Mouse (Mus musculus) cerebral cortex, adult 2 months (tissue): Measurements from ENCODE around the gene Gm20388.

Experiments
- WGBS: fragments of 180-500 bp; shearing (Covaris S2); methylation state at CpG from one replicate; pipeline ENCODE4 v1.1.7; 2018; 5-methylcytosine and 5-hydroxymethylcytosine counted together

Gm20388 gene

GRCm38 (mm10) chr8:119915298-119915697 lies 4.7 kb downstream of the Gm20388 start:
- WGBS, result 88% methylated on average over 4 of the region's 4 CpGs

GRCm38 (mm10) chr8:119916237-119916892 lies 5.7 kb downstream of the Gm20388 start:
- WGBS, result 84% methylated on average over 16 of the region's 16 CpGs

- WGBS, result 94% methylated on average over 3 of the region's 3 CpGs
Measured at GRCm38 (mm10) chr8:119917415-119917814, 6.8 kb downstream of the Gm20388 start.

GRCm38 (mm10) chr8:119918155-119918567 lies 7.5 kb downstream of the Gm20388 start:
- 61% methylated on average over 1 of the region's 1 CpGs for WGBS

GRCm38 (mm10) chr8:119923259-119923658 lies 12.6 kb downstream of the Gm20388 start:
- 82% methylated on average over 5 of the region's 5 CpGs for WGBS

GRCm38 (mm10) chr8:119925428-119925827 lies 14.8 kb downstream of the Gm20388 start:
- 44% methylated on average over 4 of the region's 4 CpGs for WGBS

- 82% methylated on average over 2 of the region's 2 CpGs for WGBS
Measured at GRCm38 (mm10) chr8:119926474-119926873, 15.8 kb downstream of the Gm20388 start.

GRCm38 (mm10) chr8:119927422-119928092 lies 16.9 kb downstream of the Gm20388 start:
- WGBS, result 56% methylated on average over 6 of the region's 6 CpGs

GRCm38 (mm10) chr8:119931317-119931716 lies 20.7 kb downstream of the Gm20388 start:
- WGBS, result 86% methylated on average over 4 of the region's 4 CpGs

- WGBS, result 100% methylated on average over 4 of the region's 4 CpGs
Measured at GRCm38 (mm10) chr8:119933681-119934080, 23.0 kb downstream of the Gm20388 start.

GRCm38 (mm10) chr8:119935541-119935940 lies 24.9 kb downstream of the Gm20388 start:
- 69% methylated on average over 6 of the region's 6 CpGs for WGBS

GRCm38 (mm10) chr8:119938481-119938880 lies 27.8 kb downstream of the Gm20388 start:
- WGBS, result 84% methylated on average over 7 of the region's 7 CpGs

- 59% methylated on average over 2 of the region's 2 CpGs for WGBS
Measured at GRCm38 (mm10) chr8:119939336-119939735, 28.7 kb downstream of the Gm20388 start.

- 74% methylated on average over 18 of the region's 18 CpGs for WGBS
Measured at GRCm38 (mm10) chr8:119941471-119941870, 30.8 kb downstream of the Gm20388 start.

- 83% methylated on average over 10 of the region's 10 CpGs for WGBS
Measured at GRCm38 (mm10) chr8:119943616-119944015, 33.0 kb downstream of the Gm20388 start.

GRCm38 (mm10) chr8:119944096-119944811 lies 33.6 kb downstream of the Gm20388 start:
- WGBS, result 64% methylated on average over 9 of the region's 9 CpGs

- 47% methylated on average over 8 of the region's 8 CpGs for WGBS
Measured at GRCm38 (mm10) chr8:119946326-119946865, 35.8 kb downstream of the Gm20388 start.

GRCm38 (mm10) chr8:119947653-119948052 lies 37.0 kb downstream of the Gm20388 start:
- 89% methylated on average over 19 of the region's 19 CpGs for WGBS

- 58% methylated on average over 15 of the region's 15 CpGs for WGBS
Measured at GRCm38 (mm10) chr8:119948340-119948739, 37.7 kb downstream of the Gm20388 start.

- 59% methylated on average over 7 of the region's 7 CpGs for WGBS
Measured at GRCm38 (mm10) chr8:119952282-119952681, 41.6 kb downstream of the Gm20388 start.

- WGBS, result 28% methylated on average over 5 of the region's 5 CpGs
Measured at GRCm38 (mm10) chr8:119952747-119953146, 42.1 kb downstream of the Gm20388 start.

- 62% methylated on average over 8 of the region's 8 CpGs for WGBS
Measured at GRCm38 (mm10) chr8:119955333-119955732, 44.7 kb downstream of the Gm20388 start.
